Mouse (Mus musculus) kidney, embryonic 15.5 days (tissue): ENCODE measurements at regions not wholly inside any gene's neighbourhood (a gene's known extent, or its start where the extent isn't known, plus 50 kb on each side); places are given as distances from the start of the nearest gene placed in this dataset.
"Not testable (repeated sequence)": the region's sequence is repeated elsewhere in the genome, so short reads cannot be mapped to it uniquely, and the experiment has no call there.

Experiments
- ATAC-seq: fragments of 200-750 bp; cut with Nextera tagmentation; replicated peaks from 2 replicates; pipeline ENCODE4 v1.8.0; 2017; ENCODE audit warnings: moderate TSS enrichment; ENCODE audit not compliant: low FRiP score
- H3K27ac ChIP-seq: fragments of 300-500 bp; sonication (generic); 2 replicates; pipeline ENCODE4 v1.5.1; 2015; ENCODE audit warnings: mild to moderate bottlenecking, inconsistent platforms
- H3K27me3 ChIP-seq: fragments of 300-500 bp; sonication (generic); 2 replicates; pipeline ENCODE4 v1.6.1; 2015; ENCODE audit warnings: inconsistent platforms
- H3K36me3 ChIP-seq: fragments of 300-500 bp; sonication (generic); 2 replicates; pipeline ENCODE4 v1.6.1; 2015; ENCODE audit warnings: inconsistent platforms
- H3K4me1 ChIP-seq: fragments of 300-500 bp; sonication (generic); 2 replicates; pipeline ENCODE4 v1.6.1; 2015; ENCODE audit warnings: inconsistent platforms
- H3K4me2 ChIP-seq: fragments of 300-500 bp; sonication (generic); 2 replicates; pipeline ENCODE4 v1.6.1; 2015; ENCODE audit warnings: moderate library complexity, mild to moderate bottlenecking, inconsistent platforms
- H3K4me3 ChIP-seq: fragments of 300-500 bp; sonication (generic); replicated peaks from 2 replicates; pipeline ENCODE4 v1.5.1; 2015; ENCODE audit warnings: mild to moderate bottlenecking, inconsistent platforms
- H3K9ac ChIP-seq: fragments of 300-500 bp; sonication (generic); 2 replicates; pipeline ENCODE4 v1.6.1; 2015; ENCODE audit warnings: mild to moderate bottlenecking, inconsistent platforms
- H3K9me3 ChIP-seq: fragments of 300-500 bp; sonication (generic); replicated peaks from 2 replicates; pipeline ENCODE4 v1.6.1; 2016; ENCODE audit warnings: inconsistent platforms
- WGBS: fragments of 180-500 bp; shearing (Covaris S2); methylation state at CpG from one replicate; pipeline ENCODE4 v1.1.7; 2015; ENCODE audit warnings: mixed read lengths; 5-methylcytosine and 5-hydroxymethylcytosine counted together

DNA sequence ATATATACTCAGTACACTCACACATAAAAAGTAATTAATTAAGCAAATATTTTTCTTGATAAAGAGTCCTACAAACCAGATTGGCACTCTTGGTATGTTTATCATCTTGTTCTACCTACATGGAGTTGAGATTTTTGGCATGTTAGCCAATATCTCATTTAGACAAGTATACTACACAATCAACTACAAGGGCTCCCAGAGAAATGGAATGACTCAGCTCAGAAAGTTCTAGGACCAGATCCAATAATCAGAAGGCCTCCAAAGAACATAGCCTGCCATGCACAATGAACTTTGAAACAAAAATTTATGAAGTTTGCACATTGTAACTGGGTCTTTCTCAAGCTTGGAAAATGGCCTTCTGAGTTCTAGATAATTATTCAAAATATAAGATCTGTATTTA lies 100.0 kb upstream of the Tbl1x start:
- ATAC-seq, result no peak
- H3K36me3 ChIP-seq, result no peaks in the 10 kb centered on the region
- H3K4me1 ChIP-seq, result no peaks in the 10 kb centered on the region
- H3K4me2 ChIP-seq, result no peak overlapping the region
- no peak overlapping the region for H3K4me3 ChIP-seq
- no peaks in the 10 kb centered on the region for H3K27me3 ChIP-seq
- no peaks in the 10 kb centered on the region for H3K9me3 ChIP-seq
- no peak overlapping the region for H3K27ac ChIP-seq
- H3K9ac ChIP-seq, result no peak overlapping the region

DNA sequence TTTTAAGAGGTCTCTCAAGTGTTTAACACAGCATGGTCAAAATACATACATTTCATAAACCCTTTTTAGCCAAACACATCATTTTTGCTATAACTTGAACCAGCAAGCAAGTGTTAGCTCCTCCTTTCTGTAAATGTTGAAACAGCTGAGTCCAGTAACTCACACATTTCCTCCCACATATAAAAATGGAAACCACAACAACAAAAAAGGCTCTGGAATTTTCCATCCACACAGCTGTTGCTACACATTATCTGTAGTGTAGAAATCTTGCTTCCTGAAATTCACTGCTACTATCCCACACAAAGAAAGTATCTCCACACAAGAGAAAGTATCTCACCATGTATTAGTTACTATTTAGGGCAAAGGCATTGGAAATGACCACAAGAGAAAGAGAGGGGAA lies 96.7 kb upstream of the Tbl1x start:
- Histone ChIP-seq H3K36me3 (no peaks in the 10 kb centered on the region), H3K4me3 (no peak overlapping the region), H3K9ac (no peak overlapping the region), H3K27ac (peak overlapping the region; percentile 27; the same call in 1 of the 2 replicates), H3K4me1 (no peaks in the 10 kb centered on the region), H3K9me3 (no peaks in the 10 kb centered on the region), H3K27me3 (no peaks in the 10 kb centered on the region), H3K4me2 (no peak overlapping the region)
- no peak for ATAC-seq

DNA sequence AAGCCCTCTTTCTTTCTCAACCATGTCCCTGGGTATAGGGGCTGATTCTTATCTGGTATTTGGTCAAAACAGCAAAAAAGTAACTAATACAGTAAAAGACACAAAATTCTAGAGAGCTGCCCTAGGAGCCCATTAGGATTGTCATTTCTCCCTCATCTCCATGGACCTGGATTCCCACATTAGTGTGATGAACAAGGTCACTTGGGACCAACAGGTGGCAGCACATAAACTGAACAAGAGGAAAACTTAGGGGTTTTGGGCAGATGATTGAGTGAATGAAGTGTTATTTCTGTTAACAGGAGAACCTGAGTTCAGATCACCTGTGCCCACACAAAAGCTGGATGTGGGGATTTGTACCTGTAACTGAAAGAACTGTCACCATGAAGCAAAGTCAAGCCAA lies 93.0 kb upstream of the Tbl1x start:
- H3K4me2 ChIP-seq, result no peak overlapping the region
- no peak overlapping the region for H3K4me3 ChIP-seq
- ATAC-seq, result no peak
- no peaks in the 10 kb centered on the region for H3K9me3 ChIP-seq
- H3K36me3 ChIP-seq, result no peaks in the 10 kb centered on the region
- no peak overlapping the region for H3K27ac ChIP-seq
- H3K9ac ChIP-seq, result no peak overlapping the region
- H3K27me3 ChIP-seq, result no peaks in the 10 kb centered on the region
- H3K4me1 ChIP-seq, result no peaks in the 10 kb centered on the region

DNA sequence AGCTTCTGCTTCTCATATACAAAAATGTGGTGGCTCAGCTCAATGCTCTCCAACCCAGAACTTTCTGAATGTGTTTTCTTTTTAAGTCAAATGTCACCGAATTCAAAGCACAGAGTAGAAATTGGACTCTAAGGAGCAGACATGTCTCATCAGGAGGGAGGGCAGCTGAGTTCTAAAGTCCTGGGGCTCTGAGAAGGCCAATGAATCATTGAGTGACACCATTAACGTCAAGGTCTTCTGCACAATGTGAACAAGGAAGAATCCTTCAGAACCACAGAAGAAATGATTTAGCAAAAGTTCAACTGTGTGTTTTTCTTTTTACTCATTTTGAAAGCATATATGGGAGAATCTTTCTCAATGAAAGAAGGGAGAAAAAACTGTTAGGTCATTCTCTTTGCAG lies 88.6 kb upstream of the Tbl1x start:
- H3K4me1 ChIP-seq, result no peaks in the 10 kb centered on the region
- H3K9me3 ChIP-seq, result no peaks in the 10 kb centered on the region
- no peak overlapping the region for H3K9ac ChIP-seq
- ATAC-seq, result no peak
- no peaks in the 10 kb centered on the region for H3K27me3 ChIP-seq
- 31% methylated on average over 2 of the region's 2 CpGs for WGBS
- H3K27ac ChIP-seq, result no peak overlapping the region
- H3K4me2 ChIP-seq, result no peak overlapping the region
- H3K36me3 ChIP-seq, result no peaks in the 10 kb centered on the region
- H3K4me3 ChIP-seq, result no peak overlapping the region

DNA sequence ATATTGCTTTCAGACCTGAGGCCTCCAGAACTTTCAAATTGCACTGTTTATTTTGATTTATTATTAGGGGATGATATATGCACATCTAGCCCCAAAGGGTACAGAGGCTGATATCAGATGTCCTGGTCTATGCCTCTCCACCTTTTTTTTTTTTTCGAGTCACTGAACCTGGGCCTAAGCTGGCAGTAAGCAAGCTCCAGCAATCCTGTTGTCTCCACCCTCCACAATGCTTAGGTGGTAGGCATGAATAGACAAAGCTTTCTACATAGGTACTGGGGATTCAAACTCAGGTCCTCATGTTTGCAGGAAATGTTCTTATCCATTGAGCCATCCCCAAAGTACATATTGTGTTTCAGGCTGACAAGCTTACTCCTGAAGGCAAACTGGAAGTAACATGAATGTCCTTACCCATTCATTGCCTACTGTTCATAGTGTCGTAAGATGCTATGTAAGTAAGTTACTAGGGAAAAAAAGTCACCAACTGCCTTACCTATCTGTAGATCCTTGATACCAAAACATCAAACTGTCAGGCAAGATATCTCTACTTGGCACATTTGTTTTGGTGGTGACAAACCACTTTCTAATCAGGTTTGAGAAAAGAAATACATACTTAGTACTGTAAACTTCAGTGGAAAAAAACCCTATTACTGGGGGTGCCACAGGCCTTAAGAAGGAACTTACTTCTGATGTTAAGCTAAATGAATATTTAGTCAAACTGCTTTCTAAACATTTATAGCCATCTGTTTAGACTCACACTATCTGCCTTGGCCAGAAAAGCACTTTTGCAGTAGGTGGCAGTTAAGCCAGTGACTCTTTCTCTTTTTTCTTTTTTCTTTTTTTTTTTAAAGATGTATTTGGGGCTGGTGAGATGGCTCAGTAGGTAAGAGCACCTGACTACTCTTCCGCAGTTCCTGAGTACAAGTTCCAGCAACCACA lies 85.8 kb upstream of the Tbl1x start:
- H3K9ac ChIP-seq, result no peak overlapping the region
- WGBS, result 82% methylated on average over 3 of the region's 3 CpGs
- no peaks in the 10 kb centered on the region for H3K36me3 ChIP-seq
- H3K4me1 ChIP-seq, result no peaks in the 10 kb centered on the region
- H3K27ac ChIP-seq, result no peak overlapping the region
- no peak overlapping the region for H3K4me3 ChIP-seq
- no peaks in the 10 kb centered on the region for H3K9me3 ChIP-seq
- no peak overlapping the region for H3K4me2 ChIP-seq
- no peak for ATAC-seq
- H3K27me3 ChIP-seq, result no peaks in the 10 kb centered on the region

DNA sequence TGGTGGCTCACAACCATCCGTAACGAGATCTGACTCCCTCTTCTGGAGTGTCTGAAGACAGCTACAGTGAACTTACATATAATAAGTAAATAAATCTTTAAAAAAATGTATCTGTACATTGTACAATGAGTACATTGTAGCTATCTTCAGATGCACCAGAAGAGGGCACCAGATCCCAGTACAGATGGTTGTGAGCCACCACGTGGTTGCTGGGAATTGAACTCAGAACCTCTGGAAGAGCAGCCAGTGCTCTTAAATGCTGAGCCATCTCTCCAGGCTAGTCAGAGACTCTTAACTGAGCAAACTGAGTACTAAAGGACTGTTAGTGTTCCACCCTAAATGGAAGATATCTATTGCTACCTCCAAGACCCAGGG lies 85.1 kb upstream of the Tbl1x start:
- not testable (repeated sequence) for H3K36me3 ChIP-seq, H3K4me1 ChIP-seq, H3K9me3 ChIP-seq, H3K4me2 ChIP-seq, H3K9ac ChIP-seq, H3K27ac ChIP-seq, H3K27me3 ChIP-seq, H3K4me3 ChIP-seq, ATAC-seq
- WGBS, result 71% methylated on average over 3 of the region's 3 CpGs

DNA sequence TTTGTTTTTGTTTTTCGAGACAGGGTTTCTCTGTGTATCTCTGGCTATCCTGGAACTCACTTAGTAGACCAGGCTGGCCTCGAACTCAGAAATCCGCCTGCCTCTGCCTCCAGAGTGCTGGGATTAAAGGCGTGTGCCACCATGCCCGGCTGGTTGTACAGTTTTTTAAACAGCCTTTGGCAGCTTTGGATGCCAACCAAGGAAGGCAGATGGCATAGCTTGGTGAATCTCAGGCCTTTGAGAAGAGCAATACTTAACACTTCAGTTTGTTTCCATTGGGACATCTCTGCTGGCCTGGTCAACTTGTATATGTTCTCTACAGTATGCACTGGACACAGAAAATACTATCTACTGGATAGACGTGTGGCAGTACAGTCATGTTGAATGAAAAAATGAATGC lies 84.0 kb upstream of the Tbl1x start:
- not testable (repeated sequence) for H3K9ac ChIP-seq, H3K36me3 ChIP-seq, ATAC-seq, H3K4me3 ChIP-seq, H3K27me3 ChIP-seq, H3K4me1 ChIP-seq, H3K9me3 ChIP-seq, H3K27ac ChIP-seq, H3K4me2 ChIP-seq
- 86% methylated on average over 6 of the region's 6 CpGs for WGBS

DNA sequence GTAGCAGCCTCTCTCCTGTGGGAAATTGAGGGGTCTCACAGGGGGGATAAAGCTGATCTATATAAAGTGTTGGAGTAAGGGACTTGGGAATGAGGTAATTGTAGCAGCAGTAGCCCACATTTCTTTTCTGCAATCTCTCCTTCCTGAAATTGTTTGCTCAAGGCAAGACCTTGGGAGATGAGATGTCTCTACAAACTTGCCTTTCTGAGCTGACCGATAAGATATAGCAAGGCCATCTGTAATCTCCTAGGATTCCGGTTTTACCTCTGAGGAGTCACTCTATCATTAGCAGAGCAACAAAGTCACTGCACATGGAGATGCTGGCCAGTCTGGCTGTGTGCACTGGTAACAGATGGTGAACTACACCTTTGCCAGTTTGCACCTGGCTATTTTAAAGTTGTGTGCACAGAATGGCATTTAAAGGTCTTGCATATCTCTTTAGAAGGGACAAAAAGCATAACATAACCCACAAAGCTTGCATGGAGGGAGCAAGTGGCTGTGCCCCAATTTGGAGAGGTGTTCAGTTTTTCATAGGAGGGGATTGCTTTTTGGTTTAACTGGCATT lies 78.7 kb upstream of the Tbl1x start:
- Histone ChIP-seq H3K9me3 (no peaks in the 10 kb centered on the region), H3K9ac (no peak overlapping the region), H3K4me2 (no peak overlapping the region), H3K4me3 (no peak overlapping the region), H3K27me3 (no peaks in the 10 kb centered on the region), H3K4me1 (peaks cover 6% of the 10 kb centered on the region; the same call in 1 of the 2 replicates), H3K27ac (peak overlapping the region; percentile 66), H3K36me3 (no peaks in the 10 kb centered on the region)
- WGBS, result 65% methylated on average over 2 of the region's 2 CpGs
- ATAC-seq, result no peak

DNA sequence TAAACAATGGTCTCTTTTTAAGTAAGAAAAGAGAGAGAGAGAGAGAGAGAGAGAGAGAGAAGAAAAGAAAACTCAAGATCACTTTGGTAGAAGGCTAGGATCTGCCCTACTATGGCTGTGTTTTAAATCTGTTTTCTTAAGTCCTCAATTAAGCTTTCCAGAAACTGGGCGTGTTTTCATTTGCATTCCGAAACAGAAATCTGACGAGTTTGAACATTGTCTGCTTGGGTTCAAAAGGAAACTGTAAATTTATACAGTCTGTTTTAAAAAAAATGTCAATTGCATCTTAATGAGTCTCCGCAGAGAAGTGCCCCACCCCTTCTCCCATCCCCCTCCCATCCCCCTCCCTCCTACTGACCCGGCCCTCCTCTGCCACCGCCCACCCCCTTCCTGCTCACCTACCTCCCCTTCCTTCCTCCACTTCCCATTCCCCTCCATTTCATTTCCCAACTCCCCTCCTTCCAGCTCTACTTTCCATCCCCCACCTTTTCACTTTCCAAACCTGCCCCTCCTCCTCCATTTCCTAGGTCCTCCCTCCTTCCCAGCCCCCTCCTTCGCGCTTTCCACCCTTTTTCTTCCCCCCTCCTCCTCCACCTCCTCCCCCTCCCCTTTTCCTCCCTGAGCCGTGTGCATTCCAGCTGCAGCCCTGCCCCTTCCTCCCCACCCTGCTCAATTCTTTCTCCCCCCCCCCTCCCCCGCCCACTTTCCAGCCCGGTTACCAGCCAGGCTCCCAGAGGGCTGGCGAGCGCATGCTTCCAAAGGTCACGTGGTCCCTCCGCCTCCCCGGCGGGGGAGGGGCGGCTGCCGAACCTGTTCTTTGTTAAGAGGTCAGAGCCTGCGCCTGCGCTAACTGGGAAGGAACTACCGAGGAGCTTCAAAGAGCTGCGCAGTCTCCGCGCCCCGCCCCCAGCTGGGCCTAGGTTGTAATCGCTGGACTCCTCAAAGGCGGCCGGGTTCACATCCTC lies 77.7 kb upstream of the Tbl1x start:
- no peaks in the 10 kb centered on the region for H3K36me3 ChIP-seq
- H3K4me1 ChIP-seq, result peaks cover 6% of the 10 kb centered on the region; the same call in 1 of the 2 replicates
- no peaks in the 10 kb centered on the region for H3K27me3 ChIP-seq
- peak overlapping the region; percentile 83 for H3K27ac ChIP-seq
- H3K9me3 ChIP-seq, result no peaks in the 10 kb centered on the region
- WGBS, result 17% methylated on average over 25 of the region's 29 CpGs
- H3K4me3 ChIP-seq, result peak overlapping the region; percentile 23
- H3K9ac ChIP-seq, result no peak overlapping the region
- peak overlapping the region; percentile 48 for H3K4me2 ChIP-seq
- peak; percentile 97 for ATAC-seq

DNA sequence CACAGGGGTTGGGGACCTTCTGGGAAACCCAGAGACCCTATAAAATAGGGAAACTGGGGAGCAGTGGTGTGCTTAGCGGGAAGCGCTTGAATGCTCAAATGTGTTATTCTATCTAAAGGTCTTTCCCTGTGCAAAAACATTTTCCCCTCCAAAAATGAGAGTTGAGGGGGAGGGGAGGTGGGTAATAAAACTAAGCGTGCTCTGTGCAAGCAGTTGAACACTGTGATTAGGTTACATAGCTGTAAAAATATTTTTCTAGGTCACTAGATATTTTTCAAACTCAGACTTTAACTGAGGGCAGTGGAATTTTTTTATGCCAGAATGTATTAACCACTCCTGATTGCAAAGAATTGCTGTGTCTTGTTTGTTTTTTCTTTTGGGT lies 77.0 kb upstream of the Tbl1x start:
- WGBS, result 24% methylated on average over 3 of the region's 3 CpGs
- H3K27me3 ChIP-seq, result no peaks in the 10 kb centered on the region
- no peaks in the 10 kb centered on the region for H3K9me3 ChIP-seq
- H3K4me1 ChIP-seq, result peaks cover 6% of the 10 kb centered on the region; the same call in 1 of the 2 replicates
- peak overlapping the region; percentile 48 for H3K4me2 ChIP-seq
- H3K9ac ChIP-seq, result no peak overlapping the region
- H3K27ac ChIP-seq, result peak overlapping the region; percentile 83
- H3K4me3 ChIP-seq, result peak overlapping the region; percentile 23
- no peaks in the 10 kb centered on the region for H3K36me3 ChIP-seq
- no peak for ATAC-seq

DNA sequence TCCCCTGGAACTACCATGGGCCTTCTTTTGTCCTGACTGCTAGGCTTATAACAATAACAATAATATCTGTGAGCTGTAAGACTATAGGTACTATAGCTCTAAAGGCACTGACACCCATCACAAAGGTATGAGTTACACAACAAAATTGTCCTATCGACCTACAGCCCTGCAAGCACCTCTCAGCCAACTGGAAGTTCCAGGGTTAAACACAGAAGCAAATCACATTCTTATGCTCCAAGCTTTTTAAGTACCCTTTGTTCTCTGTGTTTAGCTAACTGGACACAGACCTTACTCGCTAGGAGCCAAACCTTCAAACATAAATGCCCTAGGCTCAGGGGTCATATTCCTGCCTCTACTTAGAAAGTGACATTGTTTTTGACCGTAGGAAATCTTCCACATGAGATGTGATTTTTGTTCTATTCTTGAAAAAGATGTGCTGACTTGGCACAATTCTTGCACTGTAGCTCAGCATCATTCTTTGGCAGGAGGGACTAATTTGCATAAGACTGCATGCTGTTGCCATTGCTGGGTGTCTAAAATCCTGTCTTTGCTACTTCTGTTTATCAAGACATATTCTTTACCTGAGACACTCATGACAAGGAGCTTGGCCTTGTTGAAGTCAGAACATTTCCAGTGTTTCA lies 66.8 kb upstream of the Tbl1x start:
- no peak overlapping the region for H3K4me2 ChIP-seq
- no peak overlapping the region for H3K4me3 ChIP-seq
- no peaks in the 10 kb centered on the region for H3K4me1 ChIP-seq
- WGBS, result 52% methylated on average over 3 of the region's 3 CpGs
- no peaks in the 10 kb centered on the region for H3K27me3 ChIP-seq
- no peaks in the 10 kb centered on the region for H3K9me3 ChIP-seq
- no peak for ATAC-seq
- no peak overlapping the region for H3K9ac ChIP-seq
- H3K27ac ChIP-seq, result no peak overlapping the region
- no peaks in the 10 kb centered on the region for H3K36me3 ChIP-seq

DNA sequence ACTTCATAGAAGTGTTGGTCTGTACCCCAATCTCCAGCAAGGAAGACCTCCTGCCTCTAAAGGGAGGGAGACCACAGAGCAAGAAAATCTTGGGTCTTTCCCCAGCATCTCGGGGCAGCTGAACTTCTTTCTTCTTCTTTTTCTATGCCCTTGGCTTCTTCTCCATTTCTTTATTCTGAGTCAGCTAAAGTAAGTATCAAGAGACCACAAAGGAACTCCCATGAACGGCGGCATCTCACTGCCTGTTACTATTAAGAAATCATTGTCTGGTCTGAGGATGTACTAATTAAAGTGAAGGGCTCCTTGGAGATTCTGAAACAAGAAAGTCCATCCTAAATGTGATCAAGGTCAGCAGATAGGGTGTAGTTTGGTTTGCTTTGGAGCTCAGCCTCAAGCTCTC lies 64.1 kb upstream of the Tbl1x start:
- no peaks in the 10 kb centered on the region for H3K4me1 ChIP-seq
- H3K36me3 ChIP-seq, result no peaks in the 10 kb centered on the region
- H3K27ac ChIP-seq, result no peak overlapping the region
- ATAC-seq, result no peak
- H3K27me3 ChIP-seq, result no peaks in the 10 kb centered on the region
- no peak overlapping the region for H3K4me2 ChIP-seq
- H3K9me3 ChIP-seq, result no peaks in the 10 kb centered on the region
- WGBS, result 87% methylated on average over 3 of the region's 3 CpGs
- H3K4me3 ChIP-seq, result no peak overlapping the region
- H3K9ac ChIP-seq, result no peak overlapping the region
